Mouse (Mus musculus) heart, adult 2 months (tissue): ENCODE measurements around the gene Rras.

Experiments used
- CTCF ChIP-seq: fragments of 200-600 bp; IDR thresholded peaks from 2 replicates; pipeline ENCODE4 v1.8.1; 2022; ENCODE audit warnings: antibody characterized with exemption, mild to moderate bottlenecking, moderate library complexity
- EP300 ChIP-seq: fragments of 200-500 bp; IDR thresholded peaks from 2 replicates; pipeline ENCODE4 v1.6.1; 2011; ENCODE audit warnings: low read depth, low read length, control low read depth; ENCODE audit not compliant: insufficient read depth
- POLR2A ChIP-seq: fragments of 200-500 bp; IDR thresholded peaks from 2 replicates; pipeline ENCODE4 v1.6.1; 2011; ENCODE audit warnings: mild to moderate bottlenecking, low read depth, low read length, control low read depth; ENCODE audit not compliant: insufficient read depth

DNA sequence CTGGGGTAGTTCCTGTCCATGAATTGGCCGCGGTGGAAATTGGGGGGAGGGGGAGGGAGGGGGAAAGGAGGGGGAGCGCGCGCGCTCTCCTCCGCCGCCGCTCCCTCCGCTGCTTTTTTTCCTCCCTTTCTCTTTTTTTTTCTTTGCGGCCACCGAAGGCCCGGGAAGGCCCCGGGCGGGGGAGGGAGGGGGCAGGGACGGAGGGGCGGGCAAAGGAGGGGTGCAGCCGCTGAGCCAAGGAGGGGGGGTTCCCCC is 35.0 kb downstream of the Rras start, which contains the start of gene Prr12:
- TF ChIP-seq POLR2A (no peak), CTCF (no peak), EP300 (no peak)
